Mouse (Mus musculus) ES-E14 (cell line): ENCODE data around the gene Ext2. TPM values are rescaled to one million over a fixed set of nuclear protein-coding genes. Genes with fewer than 3 reads are reported as not detected.

ENCODE experiments used
- DNase-seq: peaks from one replicate; pipeline ENCODE4 v3.0.0-alpha.2; 2013; ENCODE audit warnings: low read depth, low spot score
- H3K27ac ChIP-seq: 2 replicates; pipeline ENCODE4 v1.5.1; 2012; ENCODE audit warnings: low read depth, mild to moderate bottlenecking, low read length, moderate library complexity, mixed read lengths; ENCODE audit not compliant: poor library complexity, insufficient read depth, severe bottlenecking
- H3K36me3 ChIP-seq: 2 replicates; pipeline ENCODE4 v1.6.1; 2012; ENCODE audit warnings: mild to moderate bottlenecking, low read length, moderate library complexity, mixed read lengths; ENCODE audit not compliant: control insufficient read depth, poor library complexity, insufficient read depth, severe bottlenecking
- H3K4me1 ChIP-seq, 2 experiments: fragments of 150-350 bp in 1 of 2; sonication (generic) in 1 of 2; 2 replicates each; pipeline ENCODE4 v1.6.1; 2012; ENCODE audit warnings: low read length in 2 of 2, mild to moderate bottlenecking in 1 of 2, mixed read lengths in 1 of 2; ENCODE audit not compliant: control insufficient read depth in 2 of 2, insufficient read depth in 2 of 2, poor library complexity in 1 of 2
- H3K4me3 ChIP-seq, 2 experiments: fragments of 150-350 bp in 1 of 2; sonication (generic) in 1 of 2; 2 replicates each; pipeline ENCODE4 v1.5.1; 2012; ENCODE audit warnings: low read length in 2 of 2, low read depth in 1 of 2, mild to moderate bottlenecking in 1 of 2, mixed read lengths in 1 of 2; ENCODE audit not compliant: insufficient read depth in 1 of 2, poor library complexity in 1 of 2, severe bottlenecking in 1 of 2
- H3K9ac ChIP-seq: 2 replicates; pipeline ENCODE4 v1.6.1; 2012; ENCODE audit warnings: low read depth, mild to moderate bottlenecking, low read length, mixed read lengths; ENCODE audit not compliant: poor library complexity, insufficient read depth, severe bottlenecking
- H3K9me3 ChIP-seq: fragments of 150-350 bp; sonication (generic); 2 replicates; pipeline ENCODE4 v1.6.1; 2012; ENCODE audit warnings: low read depth, mild to moderate bottlenecking, low read length; ENCODE audit not compliant: control insufficient read depth, insufficient read depth
- CHD2 ChIP-seq: IDR thresholded peaks from 2 replicates; pipeline ENCODE4 v1.6.1; 2014; ENCODE audit warnings: mild to moderate bottlenecking, low read depth, low read length, inconsistent platforms
- HCFC1 ChIP-seq: IDR thresholded peaks from 2 replicates; pipeline ENCODE4 v1.6.1; 2012; ENCODE audit warnings: low read length, inconsistent platforms, borderline replicate concordance; ENCODE audit not compliant: insufficient read depth
- MAFK ChIP-seq: IDR thresholded peaks from 2 replicates; pipeline ENCODE4 v1.6.1; 2014; ENCODE audit warnings: mild to moderate bottlenecking, low read depth, low read length, inconsistent platforms; ENCODE audit not compliant: insufficient read depth
- ZC3H11A ChIP-seq: IDR thresholded peaks from 2 replicates; pipeline ENCODE4 v1.6.1; 2012; ENCODE audit warnings: low read depth, mild to moderate bottlenecking, inconsistent platforms, low read length, borderline replicate concordance
- ZNF384 ChIP-seq: IDR thresholded peaks from 2 replicates; pipeline ENCODE4 v1.6.1; 2012; ENCODE audit warnings: low read depth, low read length, inconsistent platforms
- in situ Hi-C, 2 experiments: fragments of 600-800 bp; cut with MboI; formaldehyde crosslinking; loops; one replicate each; pipeline ENCODE4 v1.15.1; 2025; ENCODE audit warnings: low sequenced_read_pairs in 2 of 2, inconsistent platforms in 1 of 2; ENCODE audit not compliant: unreplicated experiment in 2 of 2
- total RNA-seq: library from RNA; depleted of rRNA; stranded (reverse); fragments of 300-350 nt; gene quantifications from 2 replicates; pipeline ENCODE4 v1.2.3, GENCODE M21; 2012

Ext2 gene
- total RNA-seq, 1 experiment, result 49.9 TPM

DNA sequence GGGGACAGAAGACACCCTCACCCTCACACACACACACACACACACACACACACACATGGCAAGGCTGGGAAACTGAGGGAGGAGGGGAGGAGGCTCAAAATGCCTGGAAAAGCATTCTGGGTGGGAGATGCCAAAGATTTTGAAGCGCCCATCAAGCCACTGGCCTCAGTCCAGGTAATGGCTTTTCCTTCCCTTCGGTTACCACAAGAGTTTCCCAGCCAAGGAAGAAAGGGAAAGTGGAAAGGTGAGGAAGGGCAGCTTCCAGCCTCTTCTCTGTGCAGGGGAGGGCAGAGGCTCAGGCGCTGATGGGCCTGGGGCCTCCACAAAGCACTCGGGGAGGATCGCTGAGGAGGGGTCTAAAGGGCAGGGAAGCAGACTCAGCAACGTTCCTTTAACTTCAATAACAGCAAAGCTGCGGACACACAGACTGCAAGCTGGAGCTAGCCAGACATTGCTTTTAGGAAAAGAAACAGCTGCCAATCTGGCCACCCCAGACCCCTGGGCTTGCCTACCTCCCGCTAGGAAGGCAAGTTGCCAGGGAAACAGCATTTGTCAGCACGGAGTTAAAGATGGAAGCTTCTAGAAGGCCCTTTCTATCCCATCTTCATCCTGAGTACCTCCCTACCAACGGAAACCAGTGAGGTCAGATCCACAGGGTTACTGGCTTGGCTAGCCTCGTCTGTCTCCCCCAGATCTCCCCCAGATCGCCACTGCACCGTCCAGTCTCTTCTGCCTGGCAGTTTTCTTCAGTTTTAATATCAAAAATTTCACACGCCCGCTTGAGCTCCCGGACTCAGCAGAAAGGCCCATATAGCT, 43.1 kb downstream of the Ext2 start:
- peaks cover 0 to 3% of the 10 kb centered on the region in 2 experiments; a peak in 1 of 4 replicates for H3K4me1 ChIP-seq
- H3K9me3 ChIP-seq, result no peaks in the 10 kb centered on the region
- in situ Hi-C loops, result no loop called here
- no peak overlapping the region for H3K4me3 ChIP-seq
- no peak overlapping the region for H3K27ac ChIP-seq
- no peak overlapping the region for H3K9ac ChIP-seq
- no peak for DNase-seq
- H3K36me3 ChIP-seq, result no peaks in the 10 kb centered on the region; the same call in 1 of the 2 replicates
- TF ChIP-seq HCFC1 (no peak), CHD2 (no peak), ZNF384 (no peak), ZC3H11A (no peak), MAFK (no peak)

DNA sequence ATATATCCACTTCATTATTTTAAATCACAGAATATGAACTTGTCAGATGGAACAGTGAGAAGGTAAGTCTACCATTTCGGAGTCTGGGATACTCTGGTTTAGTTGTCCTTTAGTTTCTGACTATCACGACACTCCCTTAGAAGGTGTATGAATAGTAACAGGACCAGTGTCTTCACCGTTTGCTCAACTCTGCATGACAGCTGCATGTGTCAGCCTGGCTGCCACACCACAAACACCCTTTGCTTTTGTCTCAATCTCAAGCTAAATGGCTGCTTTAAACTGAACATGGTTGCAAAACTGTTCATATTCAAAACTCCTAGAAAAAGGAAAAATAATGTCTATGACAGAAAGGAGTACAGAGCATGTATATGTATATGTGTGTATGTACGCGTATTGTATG, 43.8 kb downstream of the Ext2 start:
- H3K4me3 ChIP-seq, result no peak overlapping the region
- H3K36me3 ChIP-seq, result no peaks in the 10 kb centered on the region; the same call in 1 of the 2 replicates
- no peaks in the 10 kb centered on the region for H3K9me3 ChIP-seq
- no peak for TF ChIP-seq HCFC1
- no peak for TF ChIP-seq ZNF384
- no peak for TF ChIP-seq MAFK
- TF ChIP-seq CHD2, result no peak
- no peak overlapping the region for H3K9ac ChIP-seq
- no peak overlapping the region for H3K27ac ChIP-seq
- no peaks in the 10 kb centered on the region for H3K4me1 ChIP-seq
- DNase-seq, result no peak
- in situ Hi-C loops, result no loop called here

DNA sequence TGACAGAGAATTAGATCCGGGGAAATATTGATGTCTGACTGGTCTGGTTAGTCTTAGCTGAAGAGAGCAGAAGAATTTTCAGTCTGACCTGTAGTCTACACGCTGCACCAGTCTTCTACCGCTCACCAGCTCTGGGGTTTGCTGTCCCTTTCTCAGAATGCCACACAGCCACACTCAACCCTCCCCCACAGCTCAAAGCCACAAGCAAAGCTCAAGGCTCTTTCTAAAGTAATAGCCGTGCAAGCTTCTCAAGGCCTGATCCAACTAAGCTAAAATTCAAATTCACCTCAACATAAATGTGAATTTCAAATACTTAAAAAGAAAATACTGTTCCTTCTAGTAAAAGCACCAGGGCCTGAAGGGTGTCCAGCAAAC, 45.3 kb downstream of the Ext2 start:
- TF ChIP-seq MAFK, result no peak
- TF ChIP-seq ZNF384, result no peak
- TF ChIP-seq HCFC1, result no peak
- TF ChIP-seq ZC3H11A, result no peak
- TF ChIP-seq CHD2, result no peak
- H3K4me1 ChIP-seq, result peaks cover 0 to 3% of the 10 kb centered on the region in 2 experiments; a peak in 1 of 4 replicates
- no peak overlapping the region for H3K9ac ChIP-seq
- in situ Hi-C loops, result no loop called here
- H3K9me3 ChIP-seq, result no peaks in the 10 kb centered on the region
- H3K4me3 ChIP-seq, result no peak overlapping the region
- H3K27ac ChIP-seq, result no peak overlapping the region
- no peaks in the 10 kb centered on the region; the same call in 1 of the 2 replicates for H3K36me3 ChIP-seq
- DNase-seq, result no peak

DNA sequence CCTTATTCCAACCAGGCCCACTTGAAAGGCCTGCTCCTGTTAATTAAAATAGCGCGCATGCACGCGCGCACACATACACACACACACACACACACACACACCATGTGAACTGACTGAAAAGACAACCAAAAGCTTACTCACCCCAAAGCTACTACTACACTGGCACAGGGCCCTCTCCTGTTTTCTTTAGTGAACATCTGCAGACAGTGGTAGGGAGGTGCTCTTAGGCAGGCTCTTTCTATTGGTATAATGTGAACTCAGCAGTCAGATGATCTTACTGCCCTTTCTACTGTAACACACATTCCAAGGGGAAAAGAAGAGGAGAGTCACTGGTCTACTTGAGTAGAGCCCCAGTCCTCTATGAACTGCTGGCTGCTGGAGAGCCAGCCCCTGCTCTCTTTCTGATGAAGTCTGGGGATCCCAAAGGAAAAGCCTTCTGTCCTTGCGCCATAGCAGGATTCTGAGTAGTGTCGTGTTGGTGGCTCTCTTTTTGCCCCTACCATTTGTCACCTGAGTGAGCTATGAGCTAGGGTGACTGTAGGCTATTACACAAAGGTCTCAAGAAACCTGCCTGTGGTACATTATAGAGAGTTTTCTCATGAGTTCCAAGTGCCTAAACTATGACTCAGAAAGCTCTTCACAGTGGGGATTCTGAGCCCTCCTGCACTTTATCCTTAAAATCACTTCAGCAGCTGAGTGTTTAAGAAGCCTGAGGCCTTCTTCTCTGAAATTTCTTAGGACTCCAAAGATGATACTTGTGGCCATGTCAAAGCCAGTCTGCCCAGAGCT, 45.9 kb downstream of the Ext2 start:
- Histone ChIP-seq H3K4me1 (peaks cover 0 to 3% of the 10 kb centered on the region in 2 experiments; a peak in 1 of 4 replicates), H3K4me3 (no peak overlapping the region), H3K27ac (no peak overlapping the region), H3K9ac (no peak overlapping the region), H3K9me3 (no peaks in the 10 kb centered on the region), H3K36me3 (no peaks in the 10 kb centered on the region; the same call in 1 of the 2 replicates)
- TF ChIP-seq MAFK, result no peak
- TF ChIP-seq ZC3H11A, result no peak
- TF ChIP-seq ZNF384, result no peak
- no peak for TF ChIP-seq CHD2
- no peak for DNase-seq
- in situ Hi-C loops, result no loop called here
